Mouse (Mus musculus): ENCODE data around the gene Cox10. TPM values are rescaled to one million over a fixed set of nuclear protein-coding genes. Genes with fewer than 3 reads are reported as not detected.
A peak's percentile ranks its signal among the peaks of the same experiment; 100 is the strongest.

The Cox10 gene
- polyA plus RNA-seq, 1 experiment from 2014 or later = 28.7 TPM

DNA sequence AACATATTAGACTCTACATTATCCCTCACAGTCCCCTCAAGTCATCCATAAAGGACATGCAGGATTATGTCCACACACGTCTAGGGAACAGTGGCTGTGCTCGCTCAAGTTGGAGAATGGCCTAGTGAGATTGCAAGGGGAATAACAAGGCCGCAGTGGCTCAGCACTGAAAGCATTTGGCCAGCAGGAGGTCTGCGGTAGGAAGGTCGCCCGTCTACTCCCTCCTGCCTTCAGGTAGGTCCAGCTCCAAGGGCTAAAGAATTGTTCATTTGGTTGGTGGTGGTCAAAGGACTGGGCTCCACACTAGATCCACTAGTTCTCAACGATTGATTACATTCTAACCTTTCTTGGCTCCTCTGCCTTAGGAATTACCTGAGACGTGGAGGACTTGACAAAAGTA is 89.0 kb downstream of the Cox10 start:
- Histone ChIP-seq H3K27ac (no peak overlapping the region), H3K4me1 (peaks cover 9% of the 10 kb centered on the region), H3K4me2 (no peak overlapping the region), H3K36me3 (no peaks in the 10 kb centered on the region), H3K4me3 (replicated peaks) (no peak overlapping the region), H3K9ac (no peak overlapping the region), H3K9me3 (replicated peaks) (no peaks in the 10 kb centered on the region), H3K27me3 (no peaks in the 10 kb centered on the region)
- 92% methylated on average over 8 of the region's 8 CpGs for WGBS
- ATAC-seq (replicated peaks; ENCODE audit: low FRiP score) = no peak

GRCm38 (mm10) chr11:63988991-63989860 is 90.0 kb downstream of the Cox10 start:
- no peaks in the 10 kb centered on the region for H3K27me3 ChIP-seq
- peaks cover 9% of the 10 kb centered on the region for H3K4me1 ChIP-seq
- H3K36me3 ChIP-seq = no peaks in the 10 kb centered on the region
- no peak for ATAC-seq (replicated peaks; ENCODE audit: low FRiP score)
- H3K4me3 ChIP-seq (replicated peaks) = no peak overlapping the region
- H3K4me2 ChIP-seq = no peak overlapping the region
- WGBS = 58% methylated on average over 9 of the region's 9 CpGs
- 0 out of 2 replicates have a peak overlapping the region, but pooled peaks have one; percentile 28 for H3K27ac ChIP-seq
- no peak overlapping the region for H3K9ac ChIP-seq
- no peaks in the 10 kb centered on the region for H3K9me3 ChIP-seq (replicated peaks)

DNA sequence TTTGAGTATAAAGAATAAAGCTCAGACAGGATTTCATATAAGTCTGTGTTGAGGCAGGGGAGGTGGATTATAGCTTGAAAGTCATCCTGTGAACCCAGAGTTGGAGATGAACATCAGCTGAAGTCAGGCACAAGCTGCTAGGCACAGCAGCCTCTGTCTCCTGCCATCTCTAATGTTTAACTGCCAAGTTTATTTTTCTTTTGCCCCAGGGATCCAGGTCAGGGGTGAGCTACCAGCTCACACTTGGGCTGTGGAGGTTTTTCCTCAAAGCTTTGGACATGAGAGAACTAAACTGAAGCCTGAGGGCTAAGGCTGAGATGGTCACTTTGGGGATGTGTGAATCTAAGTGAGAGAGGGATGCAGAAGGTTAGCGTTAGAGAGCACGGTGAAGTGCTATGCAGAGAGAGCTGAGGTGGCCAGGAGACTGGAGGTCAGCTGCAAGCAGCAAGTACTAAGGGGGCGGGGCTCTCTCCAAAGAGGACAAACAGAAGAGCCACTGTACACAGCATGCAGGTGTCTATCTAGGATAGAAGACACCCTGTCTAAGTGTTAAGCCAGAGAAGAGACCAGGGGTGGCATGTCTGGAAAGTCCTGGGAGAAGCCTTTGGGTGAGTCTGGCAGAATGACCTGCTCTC is 91.1 kb downstream of the Cox10 start:
- 51% methylated on average over 3 of the region's 3 CpGs for WGBS
- H3K27me3 ChIP-seq = no peaks in the 10 kb centered on the region
- H3K27ac ChIP-seq = no peak overlapping the region
- no peak overlapping the region for H3K9ac ChIP-seq
- H3K4me2 ChIP-seq = no peak overlapping the region
- no peak overlapping the region for H3K4me3 ChIP-seq (replicated peaks)
- no peaks in the 10 kb centered on the region for H3K36me3 ChIP-seq
- H3K4me1 ChIP-seq = peaks cover 9% of the 10 kb centered on the region
- no peak for ATAC-seq (replicated peaks; ENCODE audit: low FRiP score)
- H3K9me3 ChIP-seq (replicated peaks) = no peaks in the 10 kb centered on the region

DNA sequence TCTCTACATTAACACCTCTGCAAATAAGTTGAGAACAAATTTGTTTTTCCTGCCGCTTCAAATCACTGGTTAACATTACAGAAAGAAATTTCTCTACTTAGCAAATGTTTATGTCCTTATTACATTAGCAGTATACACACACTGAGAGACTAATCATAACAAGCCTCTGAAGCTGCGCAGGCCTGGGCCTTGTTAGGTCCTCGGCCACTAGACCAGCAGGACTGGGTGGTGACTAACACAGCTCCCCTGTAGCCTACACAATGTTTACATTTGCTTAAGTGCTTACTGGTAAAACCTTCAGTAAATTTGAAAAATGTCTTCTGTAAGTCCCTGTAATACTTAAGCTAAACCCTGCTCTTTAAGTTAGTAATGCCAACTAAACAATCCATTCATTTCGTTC is 92.6 kb downstream of the Cox10 start:
- WGBS = 84% methylated on average over 4 of the region's 4 CpGs
- Histone ChIP-seq H3K36me3 (no peaks in the 10 kb centered on the region), H3K4me2 (no peak overlapping the region), H3K4me1 (peaks cover 14% of the 10 kb centered on the region), H3K9me3 (replicated peaks) (no peaks in the 10 kb centered on the region), H3K4me3 (replicated peaks) (no peak overlapping the region), H3K27ac (no peak overlapping the region), H3K9ac (no peak overlapping the region), H3K27me3 (no peaks in the 10 kb centered on the region)
- ATAC-seq (replicated peaks; ENCODE audit: low FRiP score) = no peak

- no peak overlapping the region for H3K9ac ChIP-seq
- H3K4me3 ChIP-seq (replicated peaks) = no peak overlapping the region
- no peak overlapping the region for H3K27ac ChIP-seq
- 77% methylated on average over 6 of the region's 6 CpGs for WGBS
- H3K4me2 ChIP-seq = no peak overlapping the region
- H3K36me3 ChIP-seq = no peaks in the 10 kb centered on the region
- no peaks in the 10 kb centered on the region for H3K27me3 ChIP-seq
- H3K9me3 ChIP-seq (replicated peaks) = no peaks in the 10 kb centered on the region
- peaks cover 14% of the 10 kb centered on the region for H3K4me1 ChIP-seq
- ATAC-seq (replicated peaks; ENCODE audit: low FRiP score) = no peak
These were observed 93.8 kb downstream of the Cox10 start for GRCm38 (mm10) chr11:63985481-63985880.

- Histone ChIP-seq H3K4me1 (peaks cover 14% of the 10 kb centered on the region), H3K4me2 (no peak overlapping the region), H3K27ac (no peak overlapping the region), H3K9ac (no peak overlapping the region), H3K4me3 (replicated peaks) (no peak overlapping the region), H3K27me3 (no peaks in the 10 kb centered on the region), H3K36me3 (no peaks in the 10 kb centered on the region), H3K9me3 (replicated peaks) (no peaks in the 10 kb centered on the region)
- ATAC-seq (replicated peaks; ENCODE audit: low FRiP score) = no peak
- WGBS = 69% methylated on average over 6 of the region's 6 CpGs
These were observed 94.6 kb downstream of the Cox10 start for GRCm38 (mm10) chr11:63984622-63985168.

GRCm38 (mm10) chr11:63977741-63978140 is 101.5 kb downstream of the Cox10 start:
- no peak overlapping the region for H3K9ac ChIP-seq
- 77% methylated on average over 2 of the region's 2 CpGs for WGBS
- no peaks in the 10 kb centered on the region for H3K9me3 ChIP-seq (replicated peaks)
- ATAC-seq (replicated peaks; ENCODE audit: low FRiP score) = no peak
- H3K27me3 ChIP-seq = no peaks in the 10 kb centered on the region
- no peak overlapping the region for H3K4me3 ChIP-seq (replicated peaks)
- 0 out of 2 replicates have a peak, but pooled peaks cover 4% of the 10 kb centered on the region for H3K4me1 ChIP-seq
- H3K4me2 ChIP-seq = no peak overlapping the region
- H3K27ac ChIP-seq = no peak overlapping the region
- 0 out of 2 replicates have a peak, but pooled peaks cover 3% of the 10 kb centered on the region for H3K36me3 ChIP-seq

DNA sequence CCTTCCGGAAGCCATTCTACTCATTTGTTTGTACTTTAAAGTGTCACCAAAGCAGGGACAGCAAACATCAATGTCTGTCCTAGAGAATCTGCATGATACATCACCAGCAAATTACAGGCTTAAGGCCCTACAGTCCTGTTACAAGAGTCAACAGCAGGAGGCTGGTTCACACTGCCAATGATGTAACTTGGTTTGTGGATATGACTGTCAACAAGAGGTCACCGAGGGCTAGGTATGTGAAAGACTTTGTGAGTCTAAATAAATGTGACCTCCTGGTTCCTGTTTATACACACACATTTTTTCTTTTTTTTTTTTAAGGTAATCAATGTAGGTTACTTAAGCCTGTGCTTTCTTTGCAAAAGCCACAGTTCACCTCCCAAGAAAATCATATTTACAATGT is 102.5 kb downstream of the Cox10 start:
- no peak for ATAC-seq (replicated peaks; ENCODE audit: low FRiP score)
- no peak overlapping the region for H3K27ac ChIP-seq
- no peaks in the 10 kb centered on the region for H3K4me1 ChIP-seq
- no peak overlapping the region for H3K4me2 ChIP-seq
- no peaks in the 10 kb centered on the region for H3K9me3 ChIP-seq (replicated peaks)
- H3K27me3 ChIP-seq = no peaks in the 10 kb centered on the region
- H3K4me3 ChIP-seq (replicated peaks) = no peak overlapping the region
- 0 out of 2 replicates have a peak, but pooled peaks cover 3% of the 10 kb centered on the region for H3K36me3 ChIP-seq
- 93% methylated on average over 2 of the region's 2 CpGs for WGBS
- no peak overlapping the region for H3K9ac ChIP-seq

DNA sequence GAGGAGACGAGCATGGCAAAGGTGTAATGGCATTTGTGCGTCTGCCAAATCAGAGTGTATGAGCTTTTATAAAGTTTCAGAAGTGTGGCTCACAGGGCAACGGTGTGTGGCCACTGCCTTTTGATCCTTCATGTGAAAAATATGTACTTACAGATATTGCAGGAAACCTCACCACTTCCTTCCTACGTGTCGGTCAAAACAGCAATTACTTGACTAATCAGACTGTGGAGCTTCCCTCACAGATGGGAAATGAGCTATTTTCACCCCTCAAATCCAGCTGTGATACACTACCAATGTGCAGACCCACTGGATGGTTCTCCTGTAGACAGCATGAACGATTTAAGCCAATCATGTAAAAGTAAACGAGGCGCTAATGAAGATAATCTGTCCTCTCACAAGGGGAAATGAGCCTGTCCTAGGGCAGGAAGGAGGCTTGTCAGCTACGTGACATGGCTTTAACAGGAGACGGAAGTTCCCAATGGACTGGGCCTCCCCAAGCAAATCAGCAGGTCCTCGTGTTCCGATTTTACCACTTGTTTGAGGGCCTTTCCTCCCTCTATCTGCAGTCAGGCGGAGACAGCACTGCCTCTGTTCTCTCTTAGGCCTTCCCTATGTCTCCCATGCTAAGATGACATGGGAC is 103.9 kb downstream of the Cox10 start:
- Histone ChIP-seq H3K4me3 (replicated peaks) (no peak overlapping the region), H3K4me2 (no peak overlapping the region), H3K27ac (no peak overlapping the region), H3K4me1 (0 out of 2 replicates have a peak, but pooled peaks cover 9% of the 10 kb centered on the region), H3K9me3 (replicated peaks) (no peaks in the 10 kb centered on the region), H3K36me3 (0 out of 2 replicates have a peak, but pooled peaks cover 3% of the 10 kb centered on the region), H3K9ac (no peak overlapping the region), H3K27me3 (no peaks in the 10 kb centered on the region)
- no peak for ATAC-seq (replicated peaks; ENCODE audit: low FRiP score)
- 72% methylated on average over 13 of the region's 13 CpGs for WGBS

DNA sequence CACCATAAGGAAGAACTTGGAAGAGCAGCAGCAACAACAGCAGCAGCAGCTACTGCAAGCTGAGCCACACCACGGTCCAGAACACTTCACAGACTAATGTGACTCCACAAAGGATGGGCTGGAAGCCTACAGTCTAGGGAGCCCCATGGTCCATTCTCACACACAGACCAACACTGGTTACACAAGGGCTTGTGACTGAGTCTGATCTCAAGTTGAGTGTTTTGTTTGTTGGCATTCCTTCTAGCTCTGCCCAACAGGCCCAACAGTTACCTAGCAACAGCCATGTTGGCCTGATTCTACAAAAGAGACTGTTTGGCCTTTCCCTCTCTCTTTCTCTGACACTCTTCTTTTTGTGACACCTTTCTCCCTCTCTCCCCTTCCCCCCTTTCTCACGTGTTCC is 105.3 kb downstream of the Cox10 start:
- 70% methylated on average over 2 of the region's 2 CpGs for WGBS
- Histone ChIP-seq H3K9ac (no peak overlapping the region), H3K4me2 (no peak overlapping the region), H3K4me3 (replicated peaks) (no peak overlapping the region), H3K27me3 (no peaks in the 10 kb centered on the region), H3K27ac (no peak overlapping the region), H3K4me1 (peaks cover 19% of the 10 kb centered on the region; the same call in 1 of the 2 replicates), H3K9me3 (replicated peaks) (no peaks in the 10 kb centered on the region), H3K36me3 (0 out of 2 replicates have a peak, but pooled peaks cover 3% of the 10 kb centered on the region)
- no peak for ATAC-seq (replicated peaks; ENCODE audit: low FRiP score)

DNA sequence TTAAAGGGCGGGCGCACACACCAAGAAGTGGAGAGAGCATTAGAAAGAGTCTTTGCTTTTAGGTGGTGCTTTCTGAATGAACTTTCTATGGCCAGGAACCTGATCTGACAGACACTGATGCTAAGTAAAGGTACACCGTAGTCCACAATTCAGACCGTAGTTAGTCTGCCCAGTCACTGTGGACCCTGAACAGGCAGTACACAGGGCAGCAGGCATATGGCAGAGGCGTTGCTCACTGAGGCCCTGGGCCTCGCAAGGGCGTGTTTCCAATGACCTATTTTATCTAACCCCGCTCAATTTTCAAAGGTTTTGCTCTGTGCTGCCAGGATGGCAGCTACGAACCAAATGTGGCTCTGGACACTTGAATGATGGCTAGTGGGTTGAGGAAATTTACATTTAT is 107.8 kb downstream of the Cox10 start:
- Histone ChIP-seq H3K4me1 (peaks cover 33% of the 10 kb centered on the region), H3K27me3 (no peaks in the 10 kb centered on the region), H3K27ac (0 out of 2 replicates have a peak overlapping the region, but pooled peaks have one; percentile 45), H3K36me3 (0 out of 2 replicates have a peak, but pooled peaks cover 3% of the 10 kb centered on the region), H3K4me2 (no peak overlapping the region), H3K4me3 (replicated peaks) (no peak overlapping the region), H3K9ac (no peak overlapping the region), H3K9me3 (replicated peaks) (no peaks in the 10 kb centered on the region)
- 84% methylated on average over 9 of the region's 9 CpGs for WGBS
- ATAC-seq (replicated peaks; ENCODE audit: low FRiP score) = no peak

Data from kidney, embryonic 15.5 days (tissue).